Mouse (Mus musculus) mouse trophoblast stem cell (cell line): Measurements from ENCODE around the gene Sfxn3.
"Not testable (repeated sequence)": the region's sequence is repeated elsewhere in the genome, so short reads cannot be mapped to it uniquely, and the experiment has no call there.

Experiments used
- in situ Hi-C, 2 experiments: fragments of 300-500 bp; cut with MseI, MboI; formaldehyde crosslinking; loops; 2 replicates in 1 of 2; 3 replicates in 1 of 2; pipeline ENCODE4 v1.15.1; 2025

The Sfxn3 gene

DNA sequence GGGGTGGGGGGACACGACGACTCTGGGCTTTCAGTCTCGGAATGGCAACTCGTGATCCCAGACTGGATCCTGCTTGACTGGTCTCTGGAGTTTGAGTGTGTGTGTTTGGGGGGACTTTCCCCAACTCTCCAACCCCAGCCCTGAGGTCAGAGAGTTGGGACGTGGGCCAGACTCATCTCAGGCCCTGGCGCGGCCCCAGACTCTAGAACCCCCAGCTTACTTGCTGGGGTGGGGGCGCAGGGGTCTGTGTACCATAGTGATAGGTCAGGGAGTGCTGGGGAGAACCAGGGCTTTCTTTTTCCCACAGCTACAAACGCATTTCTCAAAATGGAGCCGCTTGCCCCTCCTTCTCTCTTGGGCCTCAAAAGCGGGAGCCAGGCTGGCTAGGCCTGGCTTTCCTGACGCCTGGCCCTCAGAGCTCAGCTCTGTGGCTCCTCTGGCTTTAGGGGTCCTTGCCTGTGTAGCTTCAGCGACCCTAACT is 28.9 kb upstream of the Sfxn3 start:
- in situ Hi-C loops = no loop called here

DNA sequence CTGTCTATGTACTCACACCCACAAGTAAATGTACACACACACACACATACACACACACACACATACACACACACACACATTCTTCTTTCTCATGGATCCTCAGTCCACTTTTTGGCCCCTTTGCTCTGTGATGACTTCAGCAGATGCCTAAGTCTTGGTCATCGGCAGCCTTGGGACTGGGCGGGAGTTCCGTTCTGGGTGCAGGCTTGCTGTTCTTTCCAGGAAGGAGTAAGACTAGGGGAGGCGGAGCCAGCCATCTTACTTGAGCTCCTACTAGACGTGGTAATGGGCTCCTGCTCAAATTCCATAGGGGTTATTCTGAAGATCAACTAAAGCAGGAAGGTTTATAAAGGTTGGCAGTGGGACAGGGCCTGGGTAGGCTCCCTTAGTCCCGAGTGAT is 27.0 kb upstream of the Sfxn3 start:
- in situ Hi-C loops = no loop called here

DNA sequence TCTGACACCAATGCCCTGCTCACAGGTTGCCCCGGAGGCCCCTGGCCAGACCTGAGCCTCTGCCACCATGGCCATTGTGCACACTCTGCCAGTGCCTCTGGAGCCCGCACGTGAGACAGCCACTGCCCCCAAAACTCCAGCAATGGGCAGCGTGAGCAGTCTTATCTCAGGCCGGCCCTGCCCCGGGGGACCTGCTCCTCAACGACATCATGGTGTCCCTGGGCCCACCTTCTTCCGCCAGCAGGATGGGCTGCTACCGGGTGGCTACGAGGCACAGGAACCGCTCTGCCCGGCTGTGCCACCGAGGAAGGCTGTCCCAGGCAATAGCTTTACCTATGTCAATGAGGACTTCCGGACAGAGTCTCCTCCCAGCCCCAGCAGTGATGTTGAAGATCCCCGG is 25.9 kb upstream of the Sfxn3 start:
- in situ Hi-C loops = no loop called here

GRCm38 (mm10) chr19:45023993-45024392 is 23.3 kb upstream of the Sfxn3 start:
- in situ Hi-C loops = no loop called here

- in situ Hi-C loops = no loop called here
Measured at GRCm38 (mm10) chr19:45024775-45025174, 22.5 kb upstream of the Sfxn3 start.

DNA sequence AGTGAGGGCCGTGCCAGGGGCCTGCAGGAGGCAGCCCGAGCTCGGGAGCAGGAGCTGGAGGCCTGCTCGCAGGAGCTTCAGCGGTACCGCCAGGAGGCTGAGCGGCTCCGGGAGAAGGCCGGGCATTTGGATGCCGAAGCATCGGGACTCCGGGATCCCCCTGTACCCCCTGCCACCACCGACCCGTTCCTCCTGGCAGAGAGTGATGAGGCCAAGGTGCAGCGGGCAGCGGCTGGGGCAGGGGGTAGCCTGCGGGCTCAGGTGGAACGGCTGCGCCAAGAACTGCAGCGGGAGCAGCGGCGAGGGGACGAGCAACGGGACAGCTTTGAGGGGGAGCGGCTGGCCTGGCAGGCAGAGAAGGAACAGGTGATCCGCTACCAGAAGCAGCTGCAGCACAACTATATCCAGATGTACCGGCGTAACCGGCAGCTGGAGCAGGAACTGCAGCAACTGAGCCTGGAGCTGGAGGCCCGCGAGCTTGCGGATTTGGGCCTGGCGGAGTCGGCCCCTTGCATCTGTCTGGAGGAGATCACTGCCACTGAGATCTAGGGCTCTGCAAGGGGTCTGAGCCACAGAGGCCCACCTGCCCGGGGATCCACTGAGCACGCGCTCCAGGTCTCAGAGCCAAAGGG is 21.2 kb upstream of the Sfxn3 start:
- in situ Hi-C loops = no loop called here

- in situ Hi-C loops = no loop called here
Measured at GRCm38 (mm10) chr19:45026958-45027670, 20.2 kb upstream of the Sfxn3 start.

GRCm38 (mm10) chr19:45027848-45028247 is 19.5 kb upstream of the Sfxn3 start:
- in situ Hi-C loops = no loop called here

DNA sequence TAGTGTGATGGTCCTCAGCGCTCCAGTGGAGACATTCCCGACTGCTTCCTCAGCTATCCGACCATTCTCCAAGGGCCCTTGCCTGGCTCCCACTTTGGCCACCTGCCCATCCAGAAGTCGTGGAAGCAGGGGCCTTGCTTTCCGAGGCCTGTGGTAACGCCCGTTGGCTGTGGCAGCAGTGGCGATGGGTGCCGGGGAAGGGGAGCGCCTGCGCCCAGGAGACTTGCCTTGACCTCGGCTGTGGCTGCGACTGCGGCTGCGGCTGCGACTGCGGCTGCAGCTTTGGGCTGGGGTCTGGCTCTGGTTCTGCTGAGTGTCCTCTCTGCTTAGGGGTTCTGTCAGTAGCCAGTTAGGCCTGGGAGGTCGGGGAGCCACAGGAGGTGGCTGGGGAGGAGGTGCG is 18.6 kb upstream of the Sfxn3 start:
- in situ Hi-C loops = no loop called here

DNA sequence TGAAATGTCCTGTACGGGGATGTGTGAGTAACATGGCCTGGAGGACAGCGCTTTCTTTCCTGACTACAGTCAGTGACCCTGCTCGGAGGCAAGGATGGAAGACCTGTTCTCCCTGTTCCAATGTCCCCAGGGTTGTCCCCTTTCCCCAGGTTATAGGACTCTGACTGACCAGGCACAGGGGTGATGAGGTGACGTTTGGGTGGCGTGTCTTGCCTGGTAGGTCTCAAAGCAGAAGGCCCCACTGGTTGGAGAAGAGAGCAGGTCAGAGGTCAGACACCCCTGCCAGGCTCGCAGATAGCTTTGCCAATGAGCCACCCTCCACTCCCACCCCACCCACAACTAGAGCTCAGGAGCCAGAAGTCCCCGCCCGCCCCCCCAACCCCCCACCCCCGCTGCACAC is 17.7 kb upstream of the Sfxn3 start:
- in situ Hi-C loops = no loop called here

DNA sequence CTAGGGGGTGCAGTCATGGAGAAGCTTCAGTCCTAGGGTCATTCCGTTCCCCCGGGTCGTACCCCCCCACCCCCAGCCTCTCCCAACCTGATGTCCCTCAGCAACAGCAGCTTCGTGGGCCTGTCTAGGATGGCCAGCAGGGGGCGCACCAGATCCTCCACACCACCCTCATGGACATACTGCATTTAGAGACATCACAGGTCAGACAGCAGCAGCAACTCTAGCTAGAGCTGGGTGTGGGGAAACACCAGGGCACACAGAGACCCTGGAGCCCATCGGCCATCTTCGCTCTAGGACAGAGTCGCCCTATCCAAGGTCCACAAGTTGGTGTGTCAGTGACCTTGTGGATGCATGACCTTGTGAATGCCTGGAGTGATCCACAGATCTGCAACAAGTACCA is 17.2 kb upstream of the Sfxn3 start:
- in situ Hi-C loops = no loop called here

- in situ Hi-C loops = no loop called here
Measured at GRCm38 (mm10) chr19:45030746-45031693, 16.3 kb upstream of the Sfxn3 start.

- in situ Hi-C loops = no loop called here
Measured at GRCm38 (mm10) chr19:45031780-45032179, 15.5 kb upstream of the Sfxn3 start.

- in situ Hi-C loops = no loop called here
Measured at GRCm38 (mm10) chr19:45032570-45033332, 14.6 kb upstream of the Sfxn3 start.

DNA sequence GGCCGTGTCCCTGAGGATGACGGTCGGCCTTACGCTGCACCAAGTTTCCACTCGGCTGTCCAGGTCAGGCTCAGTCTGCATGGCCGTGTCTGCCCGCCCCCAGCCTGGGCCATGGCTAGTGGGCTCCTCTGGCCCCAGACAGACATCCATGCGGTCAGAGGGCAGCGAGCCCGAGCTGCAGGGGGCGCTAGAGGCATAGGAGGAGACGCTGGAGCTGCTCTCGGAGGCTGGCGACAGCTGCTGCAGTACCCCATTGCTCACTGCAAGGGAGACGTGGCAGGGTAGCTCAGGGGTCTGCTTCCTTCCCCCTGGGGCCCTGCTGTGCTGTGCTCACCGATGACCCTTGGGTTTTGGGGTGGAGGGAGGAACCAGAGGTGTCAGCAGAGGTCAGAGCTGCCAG is 10.4 kb upstream of the Sfxn3 start:
- in situ Hi-C loops = no loop called here

DNA sequence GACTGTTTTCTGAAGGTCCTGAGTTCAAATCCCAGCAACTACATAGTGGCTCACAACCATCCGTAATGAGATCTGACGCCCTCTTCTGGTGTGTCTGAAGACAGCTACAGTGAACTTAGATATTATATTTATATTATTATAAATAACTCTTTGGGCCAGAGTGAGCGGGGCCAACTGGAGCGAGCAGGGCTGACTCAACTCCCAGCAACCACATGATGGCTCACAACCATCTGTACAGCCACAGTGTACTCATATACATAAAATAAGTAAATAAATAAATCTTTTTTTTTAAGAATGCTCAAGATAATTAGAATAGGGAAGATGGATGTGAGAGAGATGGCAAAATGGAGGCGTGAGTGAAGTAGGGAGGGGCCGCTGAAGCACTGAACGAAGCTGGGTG is 9.1 kb upstream of the Sfxn3 start:
- in situ Hi-C loops = not testable (repeated sequence)

- in situ Hi-C loops = no loop called here
Measured at GRCm38 (mm10) chr19:45040214-45040613, 7.1 kb upstream of the Sfxn3 start.

DNA sequence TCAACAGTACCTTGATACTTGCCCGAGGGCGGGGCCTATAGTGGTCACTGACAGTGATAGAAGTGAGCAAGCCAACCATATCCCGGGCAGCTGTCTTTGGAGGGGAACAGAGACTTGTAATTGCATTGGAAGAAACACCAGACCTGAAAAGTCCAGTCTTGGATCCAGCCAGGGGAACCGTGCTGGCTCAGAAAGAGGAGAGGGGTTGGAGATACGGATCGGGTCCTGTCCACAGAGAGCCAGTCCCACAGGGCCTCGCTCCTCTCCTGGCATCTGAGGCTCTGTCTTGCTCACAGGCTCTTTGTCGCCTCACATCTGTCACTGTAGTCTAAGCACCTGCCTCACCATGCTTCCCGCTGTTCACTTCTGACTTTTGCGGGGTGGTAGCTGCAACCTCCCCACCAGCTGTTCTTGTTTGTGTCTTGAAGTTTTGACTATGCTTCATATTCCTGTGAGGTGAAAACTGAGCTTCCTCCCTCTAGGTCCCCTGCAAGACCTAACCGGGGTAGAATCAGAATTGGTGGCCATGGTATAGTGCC is 2.8 kb upstream of the Sfxn3 start:
- in situ Hi-C loops = no loop called here

GRCm38 (mm10) chr19:45045236-45045635 is 2.1 kb upstream of the Sfxn3 start:
- in situ Hi-C loops = no loop called here

DNA sequence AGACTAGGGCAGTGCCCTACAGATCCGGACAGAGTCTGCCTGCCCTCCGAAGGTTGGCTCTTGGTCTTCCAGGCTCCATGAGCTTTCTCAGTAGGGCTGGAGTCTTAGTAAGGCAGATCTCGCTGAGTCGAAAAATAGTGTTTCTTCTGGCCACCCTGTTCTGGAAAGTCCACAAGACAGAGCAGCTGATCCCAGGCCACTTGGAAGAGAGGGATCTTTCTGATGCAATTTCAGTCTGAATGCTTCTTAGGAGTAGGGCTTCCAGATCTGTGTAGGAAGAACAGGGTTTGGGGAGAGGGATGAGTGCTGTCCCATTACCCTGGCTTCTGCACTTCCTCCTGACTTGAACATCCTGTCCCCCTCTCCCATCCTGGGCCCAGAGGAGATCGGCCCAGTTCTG is 1.7 kb upstream of the Sfxn3 start, which contains the start of gene Pdzd7:
Pdzd7 (minus strand) TSS at position 67 of the 400 bp plus-strand sequence.
- in situ Hi-C loops = no loop called here
